Mouse (Mus musculus) megakaryocyte-erythroid progenitor cell, adult 5-6 weeks (primary cell): ENCODE results near the gene Cemip. TPM values are rescaled to one million over a fixed set of nuclear protein-coding genes. Genes with fewer than 3 reads are reported as not detected.

ENCODE experiments used
- ATAC-seq: replicated peaks from 2 replicates; pipeline ENCODE4 v1.8.0; 2016; ENCODE audit warnings: mild to moderate bottlenecking, inconsistent platforms; ENCODE audit not compliant: severe bottlenecking, poor library complexity, low FRiP score, low TSS enrichment
- total RNA-seq, 2 experiments: library from RNA; stranded (forward) in 1 of 2; stranded (reverse) in 1 of 2; fragments of 200-1000, 215-1000 nt in 1 of 2; fragments of >200 nt in 1 of 2; fragmentation: Nextera tagmentation in 1 of 2; gene quantifications; 2 replicates each; pipeline ENCODE4 v1.2.3; 2014 to 2017

The Cemip gene
- total RNA-seq, 2 experiments from 2014 or later: 1.2 TPM; not detected in 1

DNA sequence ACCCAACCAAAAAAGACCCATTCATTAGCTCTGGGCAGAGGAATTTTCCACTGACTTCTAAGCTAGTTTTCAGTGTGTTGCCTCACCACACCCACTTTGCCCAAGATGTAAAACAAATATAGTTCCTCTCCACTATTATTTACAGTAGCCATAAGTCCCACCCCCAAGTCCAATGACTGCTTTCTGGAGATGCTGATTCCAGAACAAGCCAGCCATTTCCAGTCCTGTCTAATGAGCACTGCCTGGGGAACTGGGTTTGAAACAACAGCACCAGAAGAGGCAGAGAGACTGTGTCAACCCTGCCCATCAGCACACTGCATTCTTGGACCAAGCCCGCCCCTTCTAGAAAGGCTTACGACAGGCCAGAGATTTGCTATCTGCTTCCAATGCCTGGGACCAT lies 103.7 kb downstream of the Cemip start:
- no peak for ATAC-seq

DNA sequence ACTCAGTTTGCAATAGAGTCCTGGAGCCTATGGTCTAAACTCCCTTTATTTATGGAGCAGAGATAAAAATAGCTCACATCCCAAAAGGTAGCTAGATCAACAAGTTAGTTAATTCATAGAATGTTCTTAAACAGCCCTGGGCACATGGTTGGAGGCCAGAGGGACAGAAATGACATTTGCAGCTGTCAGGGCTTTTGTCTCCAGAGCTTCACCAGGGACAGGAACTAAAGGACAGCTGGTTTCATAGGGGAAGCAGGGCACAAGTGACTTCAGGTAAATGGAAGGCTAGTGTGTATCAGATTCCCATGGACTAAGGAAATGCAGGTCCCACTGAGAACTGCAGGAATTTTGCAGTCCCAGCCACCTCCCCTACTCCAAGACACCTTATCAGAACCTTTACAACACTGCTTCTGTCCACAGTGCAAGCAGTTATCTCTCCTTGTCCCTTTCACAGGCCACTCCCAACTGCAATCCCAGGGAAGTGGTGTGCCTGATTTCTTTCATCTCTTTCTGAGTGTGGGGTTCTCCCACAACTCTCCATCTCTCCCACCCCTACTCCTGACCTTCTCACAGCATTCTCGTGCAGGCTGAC lies 107.3 kb downstream of the Cemip start:
- no peak for ATAC-seq

DNA sequence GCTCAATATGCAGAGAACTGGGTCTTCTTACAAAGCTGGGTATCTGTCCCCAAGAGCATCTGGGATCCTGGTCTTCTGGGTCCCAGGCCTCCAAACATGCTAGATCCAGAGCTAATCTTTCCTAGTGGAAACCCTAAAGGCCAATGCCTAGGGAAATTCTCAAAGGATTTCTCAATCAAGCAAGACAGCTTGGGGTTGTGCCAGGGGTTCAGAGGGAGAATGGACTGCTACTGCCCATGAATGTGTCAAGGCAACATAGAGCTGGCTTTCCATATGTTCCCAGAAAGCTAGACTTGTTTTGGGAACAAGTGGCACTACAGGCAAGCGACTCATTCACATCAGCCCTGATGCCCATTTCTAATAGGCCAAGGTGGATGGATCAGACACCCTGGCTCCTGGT lies 107.9 kb downstream of the Cemip start:
- no peak for ATAC-seq

DNA sequence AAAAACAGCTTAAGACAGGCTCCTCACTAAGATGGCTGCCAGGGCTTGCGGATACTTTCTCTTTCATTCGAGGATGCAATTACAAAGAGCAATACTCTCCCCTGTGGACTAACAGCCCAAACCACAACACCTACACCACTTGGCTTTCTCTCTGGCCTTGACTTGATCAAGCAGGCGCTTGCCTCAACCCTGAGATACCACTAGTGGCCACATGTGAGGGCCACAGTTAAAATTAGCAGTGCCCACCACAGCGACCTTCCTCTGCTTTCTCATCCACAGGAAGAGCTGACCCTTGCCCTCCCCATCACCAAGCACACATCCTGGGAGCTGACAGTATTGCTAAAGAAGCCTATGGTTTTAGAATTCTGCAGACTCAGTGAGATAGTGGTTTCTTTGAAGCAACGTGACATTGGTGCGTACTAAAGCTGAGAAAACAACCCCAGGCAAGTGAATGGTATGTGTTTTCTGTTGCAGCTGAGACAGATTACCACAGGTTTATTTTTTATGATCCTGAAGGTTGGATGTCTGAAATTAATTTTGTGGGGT lies 109.8 kb downstream of the Cemip start:
- ATAC-seq: no peak

DNA sequence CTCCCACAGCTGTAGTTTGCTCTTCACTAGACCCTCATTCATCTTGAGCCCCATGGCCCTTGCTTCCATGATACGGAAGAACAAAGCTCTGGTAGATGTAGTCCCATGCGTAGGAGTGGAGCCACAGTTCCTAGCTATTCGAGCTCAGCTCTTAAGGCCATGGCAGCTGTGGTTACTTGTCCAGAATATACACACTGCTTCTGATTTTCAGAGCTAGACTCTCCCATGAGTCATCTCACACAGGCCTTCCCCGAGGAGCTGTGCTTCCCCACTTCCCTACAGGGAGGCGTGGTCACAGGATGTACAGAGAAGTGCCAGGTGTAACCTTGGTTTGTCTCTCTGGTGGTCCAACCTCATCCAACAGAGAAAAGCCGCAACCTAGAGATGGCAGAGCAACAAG lies 111.0 kb downstream of the Cemip start:
- no peak for ATAC-seq

DNA sequence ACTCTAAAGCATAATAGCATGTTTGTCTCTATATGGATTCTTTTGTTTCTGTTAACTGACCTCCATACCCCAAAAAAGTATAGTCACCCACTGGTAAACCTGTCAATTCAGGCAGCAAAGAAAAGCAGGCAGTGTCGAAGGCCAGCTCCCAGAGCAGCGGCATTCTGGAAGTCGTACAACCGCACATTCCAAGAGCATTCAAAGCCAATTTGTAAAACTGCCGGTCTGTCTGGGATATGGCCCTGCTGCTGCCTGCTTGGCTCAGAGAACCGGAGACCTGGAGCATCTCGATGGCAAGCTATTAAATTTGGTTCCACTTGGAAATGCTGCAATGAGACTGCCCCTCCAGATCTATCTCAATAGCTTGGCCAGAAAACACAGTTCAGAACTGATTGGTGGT lies 113.8 kb downstream of the Cemip start:
- ATAC-seq: no peak

DNA sequence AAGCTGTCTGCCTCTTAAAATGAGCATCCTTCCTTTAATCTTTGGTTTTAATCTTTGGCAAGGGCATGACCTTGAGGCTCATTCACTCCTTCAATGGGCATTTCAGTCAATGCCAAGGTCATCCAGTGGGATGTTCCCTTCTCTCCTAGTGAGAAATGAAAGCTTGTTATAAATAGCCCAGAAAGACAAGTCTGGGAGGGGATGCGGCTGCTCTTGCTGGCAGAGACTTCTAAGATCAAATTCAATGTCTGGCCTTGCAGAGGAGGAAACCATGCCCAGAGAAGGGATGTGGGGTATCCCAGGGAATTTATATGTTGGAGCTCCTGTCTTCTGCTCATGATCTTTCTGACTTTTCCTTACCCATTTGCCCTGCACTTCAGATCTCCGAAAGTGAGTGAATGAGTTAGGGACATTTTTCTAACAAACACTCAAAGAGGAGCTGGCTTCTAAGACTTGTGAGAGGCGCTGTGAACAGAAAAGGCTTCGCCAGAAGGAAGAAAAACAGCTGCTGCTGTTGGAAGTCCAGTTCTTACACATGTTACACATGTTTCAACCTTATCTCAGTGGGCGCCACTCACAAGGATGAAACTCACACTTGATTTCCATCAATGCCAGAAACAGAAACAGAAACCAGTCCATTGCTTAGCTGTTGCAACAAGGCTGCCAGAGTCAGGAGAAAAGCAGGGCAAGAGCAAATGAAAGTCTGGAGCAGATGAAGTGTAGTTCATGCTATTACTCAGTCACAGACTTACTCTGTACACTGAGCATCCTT lies 120.1 kb downstream of the Cemip start:
- ATAC-seq: no peak

DNA sequence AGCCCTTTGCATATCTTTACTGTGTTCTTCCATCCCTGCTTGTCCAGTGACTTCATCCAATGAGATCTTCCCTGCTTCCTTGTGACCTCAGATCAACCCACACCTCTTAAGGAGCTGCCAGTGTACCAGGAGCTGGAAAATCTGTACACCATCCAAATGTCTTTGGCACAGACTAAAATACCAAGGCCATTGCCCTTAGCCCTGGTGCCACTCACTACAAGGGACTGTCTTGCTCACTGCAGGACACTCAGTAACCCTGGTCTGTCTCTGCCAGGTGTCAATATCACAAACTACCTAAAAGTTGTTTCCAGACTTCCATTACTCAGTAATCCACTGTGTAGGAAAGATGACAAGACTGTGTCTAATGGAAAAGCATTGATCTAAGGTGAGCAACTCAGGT lies 121.1 kb downstream of the Cemip start:
- ATAC-seq: no peak

DNA sequence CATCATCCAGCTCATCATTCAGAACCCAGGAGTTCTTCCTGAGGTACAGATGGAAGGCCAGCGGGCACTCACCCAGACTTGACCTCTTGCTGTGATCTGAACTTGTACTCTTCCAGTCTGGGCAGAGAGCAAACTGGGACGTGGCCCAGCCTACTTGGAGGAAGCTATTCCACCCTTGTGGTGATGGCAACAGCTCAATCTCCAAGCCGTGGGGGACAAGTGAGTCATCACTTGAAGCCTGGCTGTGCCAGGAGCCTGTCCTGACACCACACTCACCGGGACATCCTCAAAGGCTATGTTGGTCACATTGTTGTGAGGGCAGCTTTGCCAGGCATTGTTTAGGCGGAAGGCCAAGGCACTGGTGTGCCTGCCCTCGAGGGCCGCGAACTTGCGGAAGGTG lies 133.8 kb downstream of the Cemip start:
- ATAC-seq: no peak

DNA sequence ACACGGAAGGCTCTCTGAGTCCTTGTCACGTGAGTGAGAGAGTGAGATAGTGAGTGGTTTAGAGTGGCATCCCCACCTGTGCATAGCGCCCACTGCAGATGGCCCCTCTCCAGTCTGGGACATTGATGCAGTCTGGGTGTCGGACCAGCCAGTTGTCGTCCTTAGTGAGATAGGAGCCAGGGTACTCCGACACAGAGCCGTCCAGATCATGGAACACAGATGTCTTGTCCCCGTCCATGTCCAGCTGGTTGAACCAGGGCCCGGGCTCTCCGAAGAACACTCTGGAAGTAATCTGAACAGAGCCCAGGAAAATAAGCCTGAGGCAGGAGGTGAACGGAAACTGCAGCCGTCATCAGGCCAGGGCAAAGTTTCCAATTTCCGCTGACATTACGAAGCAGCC lies 135.0 kb downstream of the Cemip start:
- ATAC-seq: no peak

DNA sequence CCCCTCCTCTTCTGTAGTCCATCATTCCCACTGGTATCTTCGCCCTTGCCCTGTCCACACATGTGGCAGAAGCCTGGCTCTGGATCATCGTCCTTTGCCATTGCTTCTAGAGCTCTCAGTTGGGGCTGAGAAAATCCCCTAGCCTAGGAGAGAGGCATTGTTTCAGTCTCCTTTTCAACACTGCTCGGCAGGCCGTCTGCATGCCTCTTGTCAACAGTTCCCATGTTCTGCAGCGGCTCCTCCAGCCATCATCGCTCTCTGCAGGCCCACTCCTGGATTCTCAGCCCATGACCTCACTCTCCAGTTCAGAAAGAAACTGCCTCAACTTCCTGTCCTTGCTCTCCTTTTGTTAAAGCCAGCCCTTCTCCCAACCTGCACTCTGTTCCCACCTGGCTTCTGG lies 136.6 kb downstream of the Cemip start:
- no peak for ATAC-seq

DNA sequence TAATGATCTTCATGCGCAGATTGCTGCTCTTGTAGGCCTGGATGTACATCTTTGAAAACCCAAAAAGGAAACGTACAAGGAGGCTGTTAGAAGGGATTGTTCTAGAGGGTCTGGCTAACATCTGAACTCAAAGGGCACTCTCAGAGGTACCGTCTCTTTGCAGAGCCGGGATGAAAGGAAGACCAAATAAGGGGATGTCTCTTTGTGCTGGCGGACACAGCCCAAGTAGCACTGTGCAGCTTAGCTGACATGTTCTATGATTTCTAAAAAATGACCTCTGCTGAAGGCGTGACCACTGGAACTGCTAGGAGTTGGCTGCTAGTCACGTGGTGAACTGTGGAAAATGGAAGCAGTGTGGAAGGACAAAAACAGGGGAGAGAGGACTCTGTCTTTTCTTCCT lies 137.6 kb downstream of the Cemip start:
- no peak for ATAC-seq

DNA sequence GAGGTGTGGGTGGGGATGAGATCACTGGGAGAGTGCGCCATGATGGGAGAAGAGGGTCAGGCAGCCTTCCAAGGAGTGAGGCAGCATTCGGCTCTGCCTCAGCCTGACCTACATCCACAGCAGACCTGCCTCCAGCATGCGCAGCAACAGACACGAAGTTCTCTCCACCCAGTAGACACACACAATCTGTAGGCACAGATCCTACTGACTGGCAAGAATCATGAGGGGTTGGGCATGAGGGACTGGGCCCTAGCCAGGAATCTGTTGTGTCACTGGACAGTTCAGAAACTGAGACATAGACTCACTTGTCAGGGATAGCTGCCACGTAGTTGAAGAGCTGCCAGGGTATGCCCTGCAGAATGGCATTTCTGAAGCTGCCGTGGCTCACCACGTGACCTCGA lies 144.6 kb downstream of the Cemip start:
- ATAC-seq: no peak

DNA sequence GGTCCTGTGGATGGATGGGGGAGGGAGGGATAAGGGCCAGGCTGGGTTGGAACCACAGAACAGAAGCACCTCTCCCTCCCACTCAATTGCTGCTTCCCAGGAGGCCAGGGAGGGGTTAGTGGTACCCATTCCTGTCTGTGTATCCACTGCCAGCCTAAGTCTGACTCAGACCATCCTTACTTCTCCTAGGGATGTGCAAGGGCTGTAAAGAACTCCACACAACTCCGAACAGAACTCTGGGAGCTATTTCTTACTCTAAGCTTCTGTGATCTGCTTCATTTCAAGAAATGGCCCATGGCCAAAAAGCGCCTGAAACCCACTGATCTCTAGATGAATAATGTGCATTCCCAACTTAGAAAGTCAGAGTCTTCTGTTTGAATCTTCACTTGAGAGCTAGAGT lies 146.2 kb downstream of the Cemip start:
- ATAC-seq: no peak

DNA sequence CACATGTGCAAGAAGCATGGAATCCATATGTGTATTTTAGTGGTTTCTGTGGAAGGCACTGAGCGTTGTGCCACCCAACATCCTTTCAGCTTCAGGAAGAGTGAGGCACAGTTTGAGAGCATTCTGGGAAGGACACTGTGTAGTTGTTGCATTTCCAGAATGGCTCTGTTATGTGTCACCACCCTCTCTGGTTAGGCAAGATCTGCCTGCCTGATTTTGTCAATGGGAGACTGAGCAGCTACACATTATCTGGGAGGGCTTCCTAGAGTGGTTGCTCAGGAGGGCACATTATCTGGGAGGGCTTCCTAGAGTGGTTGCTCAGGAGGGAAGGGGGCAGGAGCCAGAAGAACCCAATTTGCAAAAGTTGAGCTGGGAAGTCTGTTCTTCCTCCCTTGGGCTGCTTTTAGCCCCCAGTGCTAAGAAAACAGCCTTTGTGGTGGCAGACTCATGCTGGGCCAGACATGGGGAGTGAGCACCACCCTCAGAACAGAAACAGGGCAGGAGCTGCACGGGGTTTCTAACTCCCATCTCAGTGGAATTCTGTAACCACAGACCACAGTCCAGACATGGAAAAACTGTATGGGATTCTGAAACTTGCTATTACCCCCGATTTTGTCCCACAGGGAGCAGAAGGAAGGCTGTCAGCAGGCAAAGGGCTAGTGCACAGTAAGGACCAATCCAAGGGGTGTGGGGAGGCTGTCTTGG lies 147.1 kb downstream of the Cemip start:
- no peak for ATAC-seq

DNA sequence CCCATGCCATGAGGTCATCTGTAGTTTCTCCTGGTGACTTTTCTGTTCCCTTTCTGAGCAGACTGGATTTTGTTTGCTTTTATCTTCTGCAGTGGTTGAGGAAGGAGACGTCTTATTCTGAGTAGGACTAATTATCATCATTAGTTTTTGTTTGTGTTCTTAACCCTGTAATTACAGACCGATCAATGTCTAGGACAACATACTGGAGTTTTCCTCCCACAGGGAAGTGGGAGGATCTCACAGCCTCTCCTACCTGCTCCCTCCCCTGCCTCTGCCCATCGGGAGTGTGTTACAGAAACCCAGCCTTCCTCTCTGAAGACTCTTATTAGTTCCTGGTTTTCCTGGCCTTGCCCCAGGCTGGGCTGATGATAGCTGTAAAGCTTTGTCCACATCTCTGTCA lies 164.7 kb downstream of the Cemip start:
- ATAC-seq: no peak

DNA sequence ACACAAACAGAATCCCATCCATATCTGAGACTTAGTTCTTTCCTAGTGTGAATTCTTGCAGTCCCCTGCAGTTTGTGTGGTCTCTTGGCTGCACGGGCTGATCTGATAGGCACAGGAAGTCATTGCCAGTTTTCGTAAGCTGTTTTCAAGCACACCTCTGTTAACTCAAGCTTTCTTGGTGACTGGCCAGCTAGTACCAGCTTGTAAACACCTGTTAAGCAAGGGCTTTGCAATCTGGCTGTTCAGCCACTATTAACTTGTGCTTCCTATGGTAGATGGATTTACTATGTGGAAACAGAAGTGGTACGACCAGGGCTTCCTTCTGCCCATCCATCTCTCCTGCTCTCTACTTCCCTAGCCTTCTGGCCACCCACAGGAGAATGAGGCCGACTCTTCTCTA lies 166.1 kb downstream of the Cemip start:
- no peak for ATAC-seq

DNA sequence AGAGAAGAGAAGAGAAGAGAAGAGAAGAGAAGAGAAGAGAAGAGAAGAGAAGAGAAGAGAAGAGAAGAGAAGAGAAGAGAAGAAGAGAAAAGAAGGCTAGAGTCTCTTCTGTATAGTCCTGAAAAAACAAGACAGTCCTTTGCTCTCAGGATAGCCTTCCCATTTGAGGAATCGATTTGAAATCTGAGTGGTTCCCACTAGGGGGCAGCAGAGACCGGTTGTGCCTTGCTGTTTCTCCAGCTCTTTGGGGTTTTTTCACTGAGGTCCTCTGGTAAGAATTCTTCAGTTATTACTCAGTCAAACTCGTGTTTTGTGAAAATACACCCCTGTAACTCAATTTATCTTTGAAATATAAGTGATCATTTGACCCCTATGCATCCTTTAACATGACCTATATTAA lies 171.7 kb downstream of the Cemip start:
- peak; percentile 82 for ATAC-seq

DNA sequence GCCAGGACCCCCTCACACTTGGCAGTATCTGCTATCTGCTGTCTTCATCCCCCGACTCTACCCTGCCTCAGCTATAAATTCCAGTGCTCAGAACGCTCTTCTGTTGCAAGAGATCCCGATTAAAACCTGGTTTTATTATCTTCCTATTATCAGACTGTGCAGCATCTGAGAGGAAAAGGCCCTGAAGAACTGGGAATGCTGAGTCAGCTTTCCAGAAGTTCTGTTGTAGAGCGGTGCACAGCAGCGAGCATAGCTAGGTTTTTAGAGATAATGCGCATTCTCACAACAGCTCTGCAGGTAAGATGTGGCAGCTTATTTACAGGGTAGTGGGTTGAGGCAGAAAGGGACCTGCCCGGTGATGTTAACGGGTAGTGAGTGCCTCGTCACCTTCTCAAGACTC lies 172.3 kb downstream of the Cemip start:
- ATAC-seq: no peak

DNA sequence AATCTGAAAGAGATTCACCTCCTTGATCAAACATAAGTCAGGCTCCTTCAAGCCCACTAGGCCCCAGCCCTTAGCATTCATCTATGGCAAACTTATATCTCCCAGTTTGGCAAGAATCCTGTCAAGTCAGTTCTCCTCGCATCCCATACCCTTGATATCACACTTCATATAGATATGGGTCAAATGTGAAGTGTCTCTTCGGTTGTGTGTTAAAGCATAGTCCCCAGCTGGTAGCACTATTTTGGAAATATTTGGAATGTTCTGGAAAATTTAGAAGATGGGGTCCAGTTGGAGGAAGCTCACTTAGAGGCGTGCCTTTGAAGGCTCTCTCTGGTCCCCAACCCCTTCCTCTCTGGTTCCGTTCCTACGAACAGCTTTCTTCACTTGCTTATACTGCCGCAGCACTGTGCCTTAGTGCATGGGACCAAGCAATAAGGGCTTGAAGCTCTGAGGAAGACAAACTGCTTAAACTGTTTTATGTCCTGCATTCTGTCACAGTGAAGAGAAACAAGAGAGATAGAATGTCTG lies 172.8 kb downstream of the Cemip start:
- ATAC-seq: no peak
